Mouse (Mus musculus) cerebellum, adult 18-20 months (tissue): ENCODE measurements around the gene Olfr1359.
A peak's percentile ranks its signal among the peaks of the same experiment; 100 is the strongest.
"Not testable (repeated sequence)": the region's sequence is repeated elsewhere in the genome, so short reads cannot be mapped to it uniquely, and the experiment has no call there.

ENCODE experiments used
- DNase-seq, 2 experiments: peaks; one replicate each; pipeline ENCODE4 v3.0.0; 2021

Olfr1359 gene

DNA sequence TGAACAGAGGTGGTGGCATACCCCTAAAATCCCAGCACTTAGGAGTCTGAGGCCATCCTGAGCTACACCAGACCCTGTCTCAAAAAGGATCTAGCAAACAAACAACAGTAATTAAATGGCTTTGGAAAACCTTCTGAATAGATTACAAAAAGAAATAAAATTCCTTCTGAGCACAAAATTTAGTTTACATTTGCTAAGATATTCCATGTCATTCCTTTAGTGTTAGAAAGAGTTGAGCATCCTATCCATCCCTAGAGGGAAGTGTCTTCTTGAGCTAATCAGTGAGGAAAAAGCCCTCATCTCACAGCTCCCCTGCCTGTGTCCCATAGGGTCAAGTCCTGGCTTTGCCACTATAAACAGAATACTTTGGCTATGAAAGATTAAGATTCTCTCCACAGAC, at the start of gene Olfr1359:
TSS of gene Olfr1359 (plus strand) at position 301 of the 400 bp plus-strand sequence.
- no peak for DNase-seq

DNA sequence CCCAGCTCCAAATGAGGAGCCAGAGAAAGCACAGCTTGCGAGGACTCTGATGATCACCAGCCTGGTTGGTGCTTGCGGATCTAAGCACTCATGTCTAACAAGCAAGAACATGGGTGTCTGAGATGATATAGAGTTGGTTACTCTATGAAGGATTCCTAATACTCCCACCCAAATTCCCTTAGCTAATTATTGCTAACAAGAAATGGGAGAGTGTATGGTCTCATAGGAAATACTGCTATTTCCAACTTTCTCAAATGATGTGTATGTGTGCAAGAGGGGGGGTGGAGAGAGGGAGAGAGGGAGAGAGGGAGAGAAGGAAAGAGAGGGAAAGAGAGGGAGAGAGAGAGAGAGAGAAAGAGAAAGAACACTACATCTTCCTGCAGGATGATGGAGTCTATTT, 34.6 kb upstream of the Olfr1359 start, which contains the start of gene Olfr1361:
TSS of gene Olfr1361 (minus strand) at position 101 of the 400 bp plus-strand sequence.
- DNase-seq = no peak

- DNase-seq = no peak
These were observed 20.6 kb upstream of the Olfr1359 start, which contains the start of gene Olfr1360 for GRCm38 (mm10) chr13:21677305-21677704. Gene Olfr1360 (minus strand): TSS chr13:21677405.

GRCm38 (mm10) chr13:21706669-21707068, 8.8 kb downstream of the Olfr1359 start:
- DNase-seq = no peak

GRCm38 (mm10) chr13:21710031-21710711, 12.3 kb downstream of the Olfr1359 start:
- DNase-seq = peak; percentile 88 to 89

DNA sequence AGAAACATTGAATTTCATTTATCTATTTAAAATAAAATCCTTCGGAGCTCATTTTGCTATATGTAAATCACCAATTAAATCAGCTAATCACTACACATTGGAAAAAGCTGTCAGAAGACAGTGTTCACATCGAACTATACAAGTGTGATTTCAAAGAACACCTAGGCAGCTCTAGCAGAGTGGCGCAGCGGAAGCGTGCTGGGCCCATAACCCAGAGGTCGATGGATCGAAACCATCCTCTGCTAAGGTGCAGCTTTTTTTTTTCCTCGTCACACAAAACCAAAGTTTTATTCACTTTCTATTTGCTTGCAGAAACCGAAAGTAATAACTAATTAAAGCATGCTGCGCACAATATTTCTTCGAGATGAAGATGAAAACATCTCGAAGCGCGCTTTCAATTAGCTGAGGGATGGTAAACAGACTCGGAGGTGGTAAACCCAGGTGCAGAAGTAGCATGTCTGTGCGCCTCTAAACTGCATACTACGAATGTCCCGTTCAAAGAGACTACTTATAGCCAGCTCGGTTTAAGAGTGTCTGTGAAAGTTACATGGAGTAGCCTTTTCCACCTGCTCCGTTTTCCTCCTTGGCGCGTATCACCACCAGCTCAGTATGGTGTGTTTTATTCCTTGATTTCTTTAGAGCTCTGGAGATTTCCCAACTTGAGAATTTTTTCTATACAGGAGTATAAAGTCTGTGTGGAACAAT, 13.1 kb downstream of the Olfr1359 start:
- DNase-seq = peak; percentile 75 to 84

DNA sequence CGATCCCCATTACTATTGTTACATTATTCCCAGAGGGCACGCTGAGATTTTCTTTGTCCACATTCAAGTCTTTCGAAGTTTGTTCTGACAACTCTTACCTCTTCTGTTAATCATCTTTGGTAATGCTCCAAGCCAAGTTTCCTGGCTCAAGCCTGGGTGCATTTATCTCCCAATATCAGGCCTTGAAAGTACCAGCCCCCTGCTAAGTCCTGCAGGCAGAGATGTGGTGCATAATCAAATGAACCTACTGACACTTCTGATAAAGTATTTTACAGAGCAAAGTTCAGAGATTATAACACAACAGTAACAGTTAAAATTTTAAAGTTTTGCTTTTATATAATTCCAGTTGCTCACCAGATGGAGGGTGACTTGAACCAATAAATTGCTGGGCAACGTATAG, 13.8 kb downstream of the Olfr1359 start:
- no peak for DNase-seq

GRCm38 (mm10) chr13:21714725-21715124, 16.8 kb downstream of the Olfr1359 start:
- DNase-seq = peak; percentile 68 to 77

DNA sequence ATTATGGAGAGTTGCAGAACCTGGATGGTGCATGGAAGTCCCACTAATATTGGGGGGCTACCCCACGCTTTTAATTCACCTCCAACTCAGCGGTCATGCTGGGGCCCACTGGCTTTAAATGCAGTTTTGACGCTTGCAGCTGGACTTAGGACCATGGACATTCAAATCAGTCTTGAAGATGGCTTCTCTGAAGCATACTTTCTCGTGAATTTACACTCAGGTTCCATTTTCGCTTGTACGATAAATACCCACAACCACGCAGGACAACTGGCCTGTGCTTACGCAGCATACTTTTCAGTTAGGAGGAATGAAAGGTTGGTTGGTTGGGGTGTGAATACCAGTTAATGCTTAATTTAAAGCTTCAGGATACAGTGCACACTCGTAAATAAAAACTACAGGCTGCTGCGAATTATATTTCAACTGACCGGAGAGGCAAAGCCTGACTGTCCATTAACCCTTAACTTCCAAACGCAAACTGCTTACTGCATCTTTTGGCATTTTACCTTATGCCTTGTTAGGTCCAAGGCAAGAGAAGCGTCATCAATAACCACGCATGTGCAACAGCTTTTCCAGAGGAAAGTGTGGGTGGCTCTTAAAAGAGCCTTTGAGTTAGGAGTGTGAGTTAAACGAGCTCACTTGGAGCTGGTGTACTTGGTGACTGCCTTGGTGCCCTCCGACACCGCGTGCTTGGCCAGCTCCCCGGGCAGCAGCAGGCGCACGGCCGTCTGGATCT, 17.4 kb downstream of the Olfr1359 start:
- DNase-seq = no peak

DNA sequence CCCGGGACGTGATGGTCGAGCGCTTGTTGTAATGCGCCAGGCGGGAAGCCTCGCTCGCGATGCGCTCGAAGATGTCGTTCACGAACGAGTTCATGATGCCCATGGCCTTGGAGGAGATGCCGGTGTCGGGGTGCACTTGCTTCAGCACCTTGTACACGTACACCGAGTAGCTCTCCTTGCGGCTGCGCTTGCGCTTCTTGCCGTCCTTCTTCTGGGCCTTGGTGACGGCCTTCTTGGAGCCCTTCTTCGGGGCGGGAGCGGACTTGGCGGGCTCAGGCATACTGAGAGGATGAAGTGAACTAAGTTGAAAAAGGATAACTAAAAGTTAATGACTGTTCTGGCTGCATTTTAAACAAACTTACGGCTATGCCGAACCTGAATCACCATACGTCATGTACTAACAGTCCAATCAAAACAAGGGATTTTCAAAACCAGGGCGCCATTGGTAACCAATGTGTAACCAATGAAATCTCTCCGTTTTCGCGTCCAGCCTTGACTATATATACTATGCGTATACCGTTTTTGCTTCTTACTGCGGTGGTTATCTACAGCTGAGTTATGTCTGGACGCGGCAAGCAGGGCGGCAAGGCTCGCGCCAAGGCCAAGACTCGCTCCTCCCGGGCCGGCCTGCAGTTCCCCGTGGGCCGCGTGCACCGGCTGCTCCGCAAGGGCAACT, 18.1 kb downstream of the Olfr1359 start, which contains the start of the genes Hist1h2bl and Hist1h2ai:
TSS of gene Hist1h2bl (minus strand) at position 280 of the 676 bp plus-strand sequence.
TSS of gene Hist1h2ai (plus strand) at position 559 of the 676 bp plus-strand sequence.
- DNase-seq = peak; percentile 81 to 86

- DNase-seq = peak in 1 of 2 experiments; percentile 28
These were observed 18.9 kb downstream of the Olfr1359 start for GRCm38 (mm10) chr13:21716540-21717391.

DNA sequence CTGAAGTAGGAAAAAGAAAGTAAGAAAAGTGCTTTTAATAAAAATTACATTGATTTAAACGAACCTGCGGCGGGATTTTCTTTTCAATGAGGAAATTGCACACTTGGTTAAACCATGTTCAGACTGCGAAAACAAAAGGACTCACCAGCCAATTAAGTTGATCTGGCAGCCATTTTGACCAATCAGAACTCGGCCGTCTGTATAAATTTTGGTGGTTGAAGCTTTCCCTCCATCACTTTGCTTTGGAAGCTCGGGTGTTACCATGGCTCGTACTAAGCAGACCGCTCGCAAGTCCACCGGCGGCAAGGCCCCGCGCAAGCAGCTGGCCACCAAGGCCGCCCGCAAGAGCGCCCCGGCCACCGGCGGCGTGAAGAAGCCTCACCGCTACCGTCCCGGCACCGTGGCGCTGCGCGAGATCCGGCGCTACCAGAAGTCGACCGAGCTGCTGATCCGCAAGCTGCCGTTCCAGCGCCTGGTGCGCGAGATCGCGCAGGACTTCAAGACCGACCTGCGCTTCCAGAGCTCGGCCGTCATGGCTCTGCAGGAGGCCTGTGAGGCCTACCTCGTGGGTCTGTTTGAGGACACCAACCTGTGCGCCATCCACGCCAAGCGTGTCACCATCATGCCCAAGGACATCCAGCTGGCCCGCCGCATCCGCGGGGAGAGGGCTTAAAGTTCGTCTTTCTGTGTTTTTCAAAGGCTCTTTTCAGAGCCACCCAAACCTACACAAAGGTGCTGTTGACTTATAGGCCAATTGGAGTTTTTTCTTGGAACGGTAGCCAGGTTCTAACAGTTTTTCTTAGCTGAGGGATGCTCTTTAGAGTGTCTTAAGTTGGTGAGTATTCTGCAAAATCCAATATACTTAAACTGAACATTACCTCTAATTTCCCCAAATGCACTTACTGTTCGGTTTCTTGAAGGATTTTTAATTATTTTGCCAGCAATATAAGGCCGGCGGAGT, 19.8 kb downstream of the Olfr1359 start, which contains the start of gene Hist1h3h:
TSS of gene Hist1h3h (plus strand) at position 263 of the 961 bp plus-strand sequence.
- peak; percentile 76 to 77 for DNase-seq

DNA sequence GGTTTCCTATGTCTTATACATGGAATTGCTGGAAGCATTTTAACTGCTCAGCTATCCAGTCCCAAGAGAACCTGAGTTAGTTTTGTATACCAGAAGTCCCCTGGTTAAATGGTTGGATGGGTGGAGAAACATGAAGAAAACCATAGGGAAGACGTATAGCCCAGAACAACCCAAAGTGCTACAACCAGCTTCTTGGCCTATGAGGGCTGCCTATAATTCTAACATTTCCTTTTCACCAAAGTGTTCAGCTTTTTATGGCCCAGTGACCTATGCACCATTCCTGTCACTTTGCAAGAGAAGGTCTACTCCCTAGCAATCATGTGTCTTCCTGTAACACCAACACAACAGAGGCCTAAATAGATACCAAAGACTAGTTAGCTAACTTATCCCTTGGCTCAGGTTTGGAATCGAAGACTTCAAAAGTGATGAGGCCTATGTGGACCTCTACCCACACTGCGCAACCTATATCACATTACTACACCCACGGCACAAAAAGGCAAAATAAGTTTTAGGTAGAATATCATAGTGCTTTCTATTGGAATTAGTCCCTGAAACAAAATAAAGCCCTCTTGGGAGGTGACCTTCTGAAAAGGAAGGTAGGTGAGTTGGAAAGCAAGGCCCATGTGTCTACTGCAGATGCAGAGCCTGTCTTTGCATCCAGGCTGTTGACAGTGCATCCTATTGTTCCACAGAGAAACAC, 20.6 kb downstream of the Olfr1359 start:
- DNase-seq = no peak

GRCm38 (mm10) chr13:21721107-21721756, 23.3 kb downstream of the Olfr1359 start:
- not testable (repeated sequence) for DNase-seq

DNA sequence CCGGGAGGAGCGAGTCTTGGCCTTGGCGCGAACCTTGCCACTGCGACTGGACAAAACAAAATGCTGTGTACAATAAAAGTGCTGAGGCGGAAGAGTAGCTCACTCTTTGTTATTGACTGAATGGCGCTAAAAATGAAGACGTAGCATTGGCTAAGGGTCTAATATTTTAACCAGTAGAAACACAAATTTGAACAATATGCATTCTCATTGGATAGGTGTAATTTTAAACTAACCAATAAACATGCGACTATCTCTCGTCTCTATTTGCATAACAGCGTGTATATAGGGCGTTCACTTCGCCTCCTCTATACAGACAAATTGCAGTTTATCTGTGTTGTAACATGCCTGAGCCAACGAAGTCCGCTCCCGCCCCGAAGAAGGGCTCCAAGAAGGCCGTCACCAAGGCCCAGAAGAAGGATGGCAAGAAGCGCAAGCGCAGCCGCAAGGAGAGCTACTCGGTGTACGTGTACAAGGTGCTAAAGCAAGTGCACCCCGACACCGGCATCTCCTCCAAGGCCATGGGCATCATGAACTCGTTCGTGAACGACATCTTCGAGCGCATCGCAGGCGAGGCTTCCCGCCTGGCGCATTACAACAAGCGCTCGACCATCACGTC, 24.0 kb downstream of the Olfr1359 start, which contains the start of gene Hist1h2bm:
TSS of gene Hist1h2bm (plus strand) at position 288 of the 616 bp plus-strand sequence.
- DNase-seq = peak; percentile 51 to 65

DNA sequence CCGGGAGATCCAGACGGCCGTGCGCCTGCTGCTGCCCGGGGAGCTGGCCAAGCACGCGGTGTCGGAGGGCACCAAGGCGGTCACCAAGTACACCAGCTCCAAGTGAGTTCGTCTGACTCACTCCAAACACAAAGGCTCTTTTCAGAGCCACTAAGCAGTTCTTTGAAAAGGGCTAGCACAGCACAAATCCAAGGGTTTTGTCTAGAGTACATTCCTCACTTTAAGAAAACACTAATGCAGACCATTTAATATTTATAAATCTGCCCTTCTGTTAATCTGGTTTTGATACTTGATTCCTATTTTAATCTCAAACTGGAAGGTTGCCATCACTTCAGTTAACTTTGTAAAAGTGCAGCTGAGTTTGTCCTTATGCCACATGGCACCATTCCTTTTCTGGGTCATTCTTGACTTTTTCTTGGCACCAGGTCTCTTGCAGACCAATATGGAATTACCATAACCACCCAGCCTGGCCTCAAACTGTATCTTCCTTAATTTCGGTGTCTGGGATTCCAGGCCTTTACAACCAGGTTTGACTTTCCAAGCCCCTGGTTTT, 24.5 kb downstream of the Olfr1359 start:
- no peak for DNase-seq

- DNase-seq = no peak
These were observed 25.3 kb downstream of the Olfr1359 start for GRCm38 (mm10) chr13:21722993-21723836.
